Mouse (Mus musculus) left cerebral cortex, postnatal 36 days (tissue): ENCODE data around the gene Ano6. TPM values are rescaled to one million over a fixed set of nuclear protein-coding genes. Genes with fewer than 3 reads are reported as not detected.

Experiments used
- DNase-seq, 2 experiments: peaks; one replicate each; pipeline ENCODE4 v3.0.0; 2021 to 2022; ENCODE audit warnings: low spot score in 2 of 2, mixed read lengths in 1 of 2
- intact Hi-C: fragments of 180-260 bp; cut with DNase I; formaldehyde crosslinking; loops from one replicate; pipeline ENCODE4 v1.15.1; 2025
- total RNA-seq, 2 experiments: library from RNA; stranded (reverse); gene quantifications; 2 replicates each; pipeline ENCODE4 v1.2.3; 2021

The Ano6 gene
- total RNA-seq, 2 experiments from 2014 or later = 17.9 to 22.9 TPM

- DNase-seq = no peak
- intact Hi-C loops = loop anchor here (5.0 to 10.0 kb wide), 2 partner anchors 95 to 142 kb away; no protein-coding TSS in a partner anchor
Observed at GRCm38 (mm10) chr15:95792261-95793260, 1.9 kb downstream of the Ano6 start.

- intact Hi-C loops = loop anchor here (5.0 to 10.0 kb wide), 2 partner anchors 93 to 141 kb away; no protein-coding TSS in a partner anchor
- DNase-seq = no peak
Observed at GRCm38 (mm10) chr15:95793748-95794491, 3.3 kb downstream of the Ano6 start.

GRCm38 (mm10) chr15:95794611-95795565, 4.2 kb downstream of the Ano6 start:
- intact Hi-C loops = loop anchor here (5.0 to 10.0 kb wide), 2 partner anchors 92 to 140 kb away; no protein-coding TSS in a partner anchor
- DNase-seq = no peak

- intact Hi-C loops = loop anchor here (10.0 kb wide), 1 partner anchor 139 kb away; no protein-coding TSS in a partner anchor
Observed at GRCm38 (mm10) chr15:95796062-95796461, 5.4 kb downstream of the Ano6 start.

GRCm38 (mm10) chr15:95797144-95797983, 6.7 kb downstream of the Ano6 start:
- intact Hi-C loops = loop anchor here (10.0 kb wide), 1 partner anchor 137 kb away; no protein-coding TSS in a partner anchor
- no peak for DNase-seq

More at GRCm38 (mm10) chr15:95796062-95796461, 5.4 kb downstream of the Ano6 start:
- DNase-seq = no peak

DNA sequence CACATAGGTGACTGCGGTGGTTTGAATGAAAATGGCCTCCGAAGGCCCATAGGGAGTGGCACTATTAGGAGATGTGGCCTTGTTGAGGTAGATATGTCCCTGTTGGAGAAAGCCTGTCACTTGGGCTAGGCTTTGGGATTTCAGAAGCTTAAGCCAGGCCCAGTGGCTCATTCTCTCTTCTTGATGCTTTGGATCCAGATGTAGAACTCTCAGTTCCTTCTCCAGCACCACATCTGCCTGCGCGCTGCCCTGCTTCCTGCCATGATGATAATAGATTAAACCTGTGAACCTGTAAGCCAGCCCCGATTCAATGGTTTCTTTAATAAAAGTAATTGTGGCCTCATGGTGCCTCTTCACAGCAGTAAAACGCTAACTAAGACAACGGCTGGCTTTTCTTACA, 7.6 kb downstream of the Ano6 start:
- DNase-seq = no peak
- intact Hi-C loops = loop anchor here (10.0 kb wide), 1 partner anchor 137 kb away; no protein-coding TSS in a partner anchor

GRCm38 (mm10) chr15:95799632-95800031, 9.0 kb downstream of the Ano6 start:
- DNase-seq = no peak
- intact Hi-C loops = loop anchor here (10.0 kb wide), 1 partner anchor 135 kb away; no protein-coding TSS in a partner anchor

- no peak for DNase-seq
- intact Hi-C loops = no loop called here
Observed at GRCm38 (mm10) chr15:95800051-95800450, 9.4 kb downstream of the Ano6 start.

DNA sequence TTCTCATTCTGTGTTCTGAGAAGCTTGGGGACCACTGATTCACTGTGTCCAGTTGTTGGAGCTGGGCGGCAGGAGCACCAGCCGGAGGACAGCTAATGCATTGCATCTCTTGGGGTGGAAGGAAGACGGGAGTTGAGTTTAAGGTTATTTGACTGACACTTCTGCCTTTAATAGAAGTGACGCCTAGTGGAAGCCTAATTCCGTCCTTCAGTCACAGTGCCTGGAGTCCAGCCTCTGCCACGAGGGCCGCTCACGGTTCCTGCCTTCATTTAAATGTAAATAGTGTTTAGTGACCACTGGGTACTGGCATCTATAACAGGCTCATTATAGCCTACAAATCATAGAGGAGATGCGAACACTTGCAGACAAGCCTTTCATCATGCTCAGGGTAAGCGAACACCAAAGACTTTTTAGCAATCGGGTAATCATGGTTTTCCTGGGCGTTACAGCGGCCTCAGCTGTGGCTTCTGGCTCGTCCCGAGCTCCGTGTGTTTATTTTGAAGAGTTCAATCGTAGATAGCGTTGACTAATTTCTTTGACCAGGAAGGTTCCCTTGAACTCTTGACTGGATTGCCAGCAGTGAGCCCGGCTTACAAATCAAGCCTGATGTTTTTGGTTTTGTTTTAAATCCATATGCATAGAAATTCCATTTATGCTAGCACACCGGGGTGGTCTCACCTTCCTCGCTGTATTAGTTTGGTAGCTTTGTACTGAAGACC, 10.8 kb downstream of the Ano6 start:
- no peak for DNase-seq
- intact Hi-C loops = no loop called here

- intact Hi-C loops = no loop called here
- no peak for DNase-seq
Observed at GRCm38 (mm10) chr15:95802140-95802539, 11.5 kb downstream of the Ano6 start.

DNA sequence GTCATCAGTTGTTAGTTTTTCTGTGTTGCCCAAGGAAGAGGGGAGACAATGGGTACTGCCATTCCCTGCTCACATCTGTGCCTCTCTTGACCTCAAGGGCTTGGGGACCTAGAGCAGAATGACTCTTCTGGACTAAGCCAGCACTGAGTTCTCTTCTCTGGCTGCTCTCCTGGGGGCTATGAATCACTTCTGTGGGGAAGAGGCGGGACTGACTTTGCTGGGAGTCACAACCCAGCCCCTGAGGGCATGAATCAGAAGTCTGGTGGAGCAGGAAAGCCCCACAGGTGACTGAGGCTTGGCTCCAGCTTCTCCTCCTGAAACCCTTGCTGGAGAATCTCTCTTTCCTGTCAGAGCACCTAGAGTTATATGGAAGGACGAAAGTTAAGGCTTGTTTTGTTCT, 12.1 kb downstream of the Ano6 start:
- DNase-seq = no peak
- intact Hi-C loops = no loop called here

GRCm38 (mm10) chr15:95803484-95803883, 12.8 kb downstream of the Ano6 start:
- no peak for DNase-seq

GRCm38 (mm10) chr15:95804255-95804654, 13.6 kb downstream of the Ano6 start:
- intact Hi-C loops = no loop called here
- DNase-seq = peak; percentile 68 to 71

More at GRCm38 (mm10) chr15:95803484-95803883, 12.8 kb downstream of the Ano6 start:
- intact Hi-C loops = no loop called here

GRCm38 (mm10) chr15:95805022-95805471, 14.4 kb downstream of the Ano6 start:
- DNase-seq = no peak
- intact Hi-C loops = no loop called here

- intact Hi-C loops = no loop called here
- no peak for DNase-seq
Observed at GRCm38 (mm10) chr15:95807908-95808307, 17.3 kb downstream of the Ano6 start.

GRCm38 (mm10) chr15:95810357-95810761, 19.7 kb downstream of the Ano6 start:
- intact Hi-C loops = no loop called here
- DNase-seq = no peak
